Mouse (Mus musculus): ENCODE measurements at regions not wholly inside any gene's neighbourhood (a gene's known extent, or its start where the extent isn't known, plus 50 kb on each side); places are given as distances from the start of the nearest gene placed in this dataset.

GRCm38 (mm10) chr10:43783304-43783703 lies 118.2 kb downstream of the Qrsl1 start:
- 89% methylated on average over 3 of the region's 3 CpGs for WGBS
- H3K27me3 ChIP-seq (replicated peaks; ENCODE audit: control insufficient read depth, insufficient read depth, low read length) = no peaks in the 10 kb centered on the region
- H3K4me2 ChIP-seq (ENCODE audit: low read length) = no peak overlapping the region
- H3K4me1 ChIP-seq (ENCODE audit: control insufficient read depth, insufficient read depth, low read depth, low read length) = no peaks in the 10 kb centered on the region
- no peaks in the 10 kb centered on the region for H3K36me3 ChIP-seq (ENCODE audit: control insufficient read depth, insufficient read depth, low read length)
- ATAC-seq = no peak
- H3K27ac ChIP-seq (ENCODE audit: low read depth, low read length) = no peak overlapping the region
- no peak overlapping the region for H3K4me3 ChIP-seq (ENCODE audit: low read length)
- H3K9me3 ChIP-seq (ENCODE audit: control insufficient read depth, low read length) = no peaks in the 10 kb centered on the region
- H3K9ac ChIP-seq (ENCODE audit: low read depth, low read length) = no peak overlapping the region

- H3K36me3 ChIP-seq (ENCODE audit: control insufficient read depth, insufficient read depth, low read length) = no peaks in the 10 kb centered on the region
- no peak overlapping the region for H3K4me2 ChIP-seq (ENCODE audit: low read length)
- 90% methylated on average over 4 of the region's 4 CpGs for WGBS
- H3K4me1 ChIP-seq (ENCODE audit: control insufficient read depth, insufficient read depth, low read depth, low read length) = no peaks in the 10 kb centered on the region
- no peaks in the 10 kb centered on the region for H3K9me3 ChIP-seq (ENCODE audit: control insufficient read depth, low read length)
- H3K4me3 ChIP-seq (ENCODE audit: low read length) = no peak overlapping the region
- no peak overlapping the region for H3K9ac ChIP-seq (ENCODE audit: low read depth, low read length)
- no peak overlapping the region for H3K27ac ChIP-seq (ENCODE audit: low read depth, low read length)
- no peak for ATAC-seq
- no peaks in the 10 kb centered on the region for H3K27me3 ChIP-seq (replicated peaks; ENCODE audit: control insufficient read depth, insufficient read depth, low read length)
Measured at GRCm38 (mm10) chr10:43790780-43791179, 110.8 kb downstream of the Qrsl1 start.

DNA sequence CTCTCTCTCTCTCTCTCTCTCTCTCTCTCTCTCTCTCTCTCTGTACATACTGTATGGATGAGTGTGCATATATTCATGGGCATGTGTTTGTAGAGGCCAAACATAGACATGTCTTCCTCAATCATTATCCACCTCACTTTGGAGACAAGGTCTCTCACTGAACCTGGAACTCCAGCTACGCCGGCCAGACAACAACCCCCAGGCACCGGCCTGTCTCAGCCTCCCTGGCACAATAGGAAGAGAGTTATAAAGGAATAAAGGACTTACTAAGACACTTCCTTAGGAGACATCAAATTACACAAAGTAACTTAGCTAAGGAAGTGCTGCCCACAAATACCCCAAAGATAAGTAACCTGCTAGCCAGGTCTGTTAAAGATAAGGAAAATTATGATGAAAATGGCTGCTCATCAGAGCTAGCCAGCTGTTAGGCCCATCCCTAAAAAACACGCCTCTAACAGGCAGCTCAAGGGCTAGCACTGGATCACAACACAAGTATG lies 110.0 kb downstream of the Qrsl1 start:
- H3K4me1 ChIP-seq (ENCODE audit: control insufficient read depth, insufficient read depth, low read depth, low read length) = no peaks in the 10 kb centered on the region
- 94% methylated on average over 4 of the region's 4 CpGs for WGBS

DNA sequence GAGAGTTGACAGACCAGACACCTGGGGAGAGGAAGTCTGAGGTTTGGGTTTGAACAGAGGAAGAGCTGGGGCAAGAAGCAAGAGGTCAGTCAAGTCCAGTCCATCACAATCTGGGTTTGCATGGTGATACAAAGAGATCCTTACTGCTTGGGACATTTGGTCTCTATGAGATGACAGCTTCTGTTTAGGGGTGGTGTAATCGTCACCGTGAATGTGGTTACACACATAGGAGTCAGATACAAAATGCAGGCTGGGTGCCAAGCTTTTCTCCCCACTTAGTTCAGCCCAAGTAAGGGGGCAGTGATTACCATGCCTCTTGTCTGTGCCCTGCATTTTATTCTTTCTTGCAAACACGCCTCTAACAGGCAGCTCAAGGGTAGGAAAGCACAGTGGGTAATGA lies 108.9 kb downstream of the Qrsl1 start:
- WGBS = 72% methylated on average over 3 of the region's 3 CpGs
- ATAC-seq = no peak
- no peak overlapping the region for H3K27ac ChIP-seq (ENCODE audit: low read depth, low read length)
- no peak overlapping the region for H3K4me2 ChIP-seq (ENCODE audit: low read length)
- H3K4me1 ChIP-seq (ENCODE audit: control insufficient read depth, insufficient read depth, low read depth, low read length) = no peaks in the 10 kb centered on the region
- H3K36me3 ChIP-seq (ENCODE audit: control insufficient read depth, insufficient read depth, low read length) = no peaks in the 10 kb centered on the region
- H3K27me3 ChIP-seq (replicated peaks; ENCODE audit: control insufficient read depth, insufficient read depth, low read length) = no peaks in the 10 kb centered on the region
- H3K4me3 ChIP-seq (ENCODE audit: low read length) = no peak overlapping the region
- H3K9ac ChIP-seq (ENCODE audit: low read depth, low read length) = no peak overlapping the region
- no peaks in the 10 kb centered on the region for H3K9me3 ChIP-seq (ENCODE audit: control insufficient read depth, low read length)

More for the DNA sequence above, 110.0 kb downstream of the Qrsl1 start:
- H3K27me3 ChIP-seq (replicated peaks; ENCODE audit: control insufficient read depth, insufficient read depth, low read length) = no peaks in the 10 kb centered on the region
- H3K9ac ChIP-seq (ENCODE audit: low read depth, low read length) = no peak overlapping the region
- ATAC-seq = no peak
- H3K27ac ChIP-seq (ENCODE audit: low read depth, low read length) = no peak overlapping the region
- no peak overlapping the region for H3K4me2 ChIP-seq (ENCODE audit: low read length)
- no peak overlapping the region for H3K4me3 ChIP-seq (ENCODE audit: low read length)
- H3K36me3 ChIP-seq (ENCODE audit: control insufficient read depth, insufficient read depth, low read length) = no peaks in the 10 kb centered on the region
- no peaks in the 10 kb centered on the region for H3K9me3 ChIP-seq (ENCODE audit: control insufficient read depth, low read length)

GRCm38 (mm10) chr10:43794587-43794986 lies 107.0 kb downstream of the Qrsl1 start:
- no peak for ATAC-seq

GRCm38 (mm10) chr10:43800077-43800476 lies 101.5 kb downstream of the Qrsl1 start:
- Histone ChIP-seq H3K36me3 (ENCODE audit: control insufficient read depth, insufficient read depth, low read length) (no peaks in the 10 kb centered on the region), H3K27ac (ENCODE audit: low read depth, low read length) (no peak overlapping the region), H3K4me3 (ENCODE audit: low read length) (no peak overlapping the region), H3K4me2 (ENCODE audit: low read length) (no peak overlapping the region), H3K27me3 (replicated peaks; ENCODE audit: control insufficient read depth, insufficient read depth, low read length) (no peaks in the 10 kb centered on the region), H3K4me1 (ENCODE audit: control insufficient read depth, insufficient read depth, low read depth, low read length) (no peaks in the 10 kb centered on the region), H3K9ac (ENCODE audit: low read depth, low read length) (no peak overlapping the region), H3K9me3 (ENCODE audit: control insufficient read depth, low read length) (no peaks in the 10 kb centered on the region)
- WGBS = 81% methylated on average over 3 of the region's 3 CpGs
- no peak for ATAC-seq

More at GRCm38 (mm10) chr10:43794587-43794986, 107.0 kb downstream of the Qrsl1 start:
- Histone ChIP-seq H3K4me3 (ENCODE audit: low read length) (no peak overlapping the region), H3K27me3 (replicated peaks; ENCODE audit: control insufficient read depth, insufficient read depth, low read length) (no peaks in the 10 kb centered on the region), H3K36me3 (ENCODE audit: control insufficient read depth, insufficient read depth, low read length) (no peaks in the 10 kb centered on the region), H3K9ac (ENCODE audit: low read depth, low read length) (no peak overlapping the region), H3K4me1 (ENCODE audit: control insufficient read depth, insufficient read depth, low read depth, low read length) (no peaks in the 10 kb centered on the region), H3K9me3 (ENCODE audit: control insufficient read depth, low read length) (no peaks in the 10 kb centered on the region), H3K27ac (ENCODE audit: low read depth, low read length) (no peak overlapping the region), H3K4me2 (ENCODE audit: low read length) (no peak overlapping the region)
- 81% methylated on average over 9 of the region's 9 CpGs for WGBS

DNA sequence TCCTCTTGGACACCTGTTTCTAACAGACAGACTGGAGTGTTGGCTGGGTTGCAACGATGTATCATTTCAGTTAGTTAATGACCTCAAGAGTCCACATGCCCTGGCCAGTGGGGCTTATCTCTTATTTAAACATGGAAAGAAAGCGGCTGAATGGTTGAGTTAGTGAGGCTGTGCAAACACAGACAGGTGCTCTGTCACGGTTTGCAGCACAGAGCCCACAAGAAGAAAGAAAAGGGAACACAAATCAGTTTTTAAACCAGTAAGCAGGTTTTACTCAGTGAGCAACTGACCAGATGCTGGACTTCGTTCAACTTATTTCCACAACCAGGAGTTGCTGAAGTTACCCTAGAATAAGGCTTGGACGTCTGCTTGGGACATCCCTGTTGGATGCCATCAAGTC lies 86.3 kb downstream of the Qrsl1 start:
- ATAC-seq = no peak
- Histone ChIP-seq H3K9ac (ENCODE audit: low read depth, low read length) (no peak overlapping the region), H3K27ac (ENCODE audit: low read depth, low read length) (no peak overlapping the region), H3K36me3 (ENCODE audit: control insufficient read depth, insufficient read depth, low read length) (no peaks in the 10 kb centered on the region), H3K4me1 (ENCODE audit: control insufficient read depth, insufficient read depth, low read depth, low read length) (no peaks in the 10 kb centered on the region), H3K4me3 (ENCODE audit: low read length) (no peak overlapping the region), H3K4me2 (ENCODE audit: low read length) (no peak overlapping the region), H3K9me3 (ENCODE audit: control insufficient read depth, low read length) (no peaks in the 10 kb centered on the region), H3K27me3 (replicated peaks; ENCODE audit: control insufficient read depth, insufficient read depth, low read length) (no peaks in the 10 kb centered on the region)
- 72% methylated on average over 5 of the region's 5 CpGs for WGBS

DNA sequence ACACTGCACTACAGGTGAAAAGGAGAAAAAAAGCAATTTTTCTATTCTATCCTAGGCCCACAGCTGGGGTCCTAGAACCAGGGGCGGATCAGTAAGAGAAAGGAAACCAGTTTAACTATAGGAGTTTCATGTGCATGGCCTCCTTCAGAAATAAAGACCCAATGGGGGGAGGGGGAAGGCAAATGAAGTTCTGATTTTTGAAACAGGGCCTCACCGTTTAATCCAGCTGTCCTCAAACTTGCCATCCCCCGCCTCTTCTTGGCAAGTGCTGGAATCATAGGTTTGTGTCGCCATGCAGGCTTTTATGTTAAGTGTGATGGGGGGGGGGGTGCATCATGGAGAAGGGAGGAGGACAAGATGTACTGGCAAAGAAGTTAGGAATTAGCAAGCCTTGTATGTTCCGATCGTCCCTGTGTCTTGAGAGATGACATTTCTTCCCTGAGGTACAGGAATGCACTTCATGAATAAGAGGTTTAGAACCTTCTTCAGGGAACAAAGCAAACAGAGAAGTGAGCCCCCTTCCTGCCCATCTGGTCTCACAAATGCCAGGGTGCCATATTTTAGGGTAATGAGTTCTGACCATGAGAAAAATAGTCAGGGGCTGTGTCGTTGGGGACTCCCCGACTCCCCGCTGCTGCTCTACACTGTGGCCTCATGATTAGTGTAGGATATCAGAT lies 83.9 kb downstream of the Qrsl1 start:
- no peak overlapping the region for H3K9ac ChIP-seq (ENCODE audit: low read depth, low read length)
- H3K4me2 ChIP-seq (ENCODE audit: low read length) = no peak overlapping the region
- no peak for ATAC-seq
- no peaks in the 10 kb centered on the region for H3K9me3 ChIP-seq (ENCODE audit: control insufficient read depth, low read length)
- WGBS = 82% methylated on average over 9 of the region's 9 CpGs
- no peak overlapping the region for H3K27ac ChIP-seq (ENCODE audit: low read depth, low read length)
- H3K4me1 ChIP-seq (ENCODE audit: control insufficient read depth, insufficient read depth, low read depth, low read length) = no peaks in the 10 kb centered on the region
- no peaks in the 10 kb centered on the region for H3K36me3 ChIP-seq (ENCODE audit: control insufficient read depth, insufficient read depth, low read length)
- no peak overlapping the region for H3K4me3 ChIP-seq (ENCODE audit: low read length)
- no peaks in the 10 kb centered on the region for H3K27me3 ChIP-seq (replicated peaks; ENCODE audit: control insufficient read depth, insufficient read depth, low read length)

GRCm38 (mm10) chr10:43818623-43819022 lies 82.9 kb downstream of the Qrsl1 start:
- no peak for ATAC-seq
- Histone ChIP-seq H3K4me2 (ENCODE audit: low read length) (no peak overlapping the region), H3K4me3 (ENCODE audit: low read length) (no peak overlapping the region), H3K9ac (ENCODE audit: low read depth, low read length) (no peak overlapping the region), H3K36me3 (ENCODE audit: control insufficient read depth, insufficient read depth, low read length) (no peaks in the 10 kb centered on the region), H3K27me3 (replicated peaks; ENCODE audit: control insufficient read depth, insufficient read depth, low read length) (no peaks in the 10 kb centered on the region), H3K27ac (ENCODE audit: low read depth, low read length) (no peak overlapping the region), H3K4me1 (ENCODE audit: control insufficient read depth, insufficient read depth, low read depth, low read length) (no peaks in the 10 kb centered on the region), H3K9me3 (ENCODE audit: control insufficient read depth, low read length) (no peaks in the 10 kb centered on the region)
- WGBS = 82% methylated on average over 5 of the region's 5 CpGs

All from hindbrain, embryonic 16.5 days (tissue).